Mouse (Mus musculus) stomach, postnatal 0 days (tissue): ENCODE data around the gene Rft1.

Source experiments
- CTCF ChIP-seq: IDR thresholded peaks from 2 replicates; pipeline ENCODE4 v1.5.1; 2016; ENCODE audit warnings: antibody characterized with exemption, low read depth, mild to moderate bottlenecking, moderate library complexity
- EP300 ChIP-seq: optimal IDR thresholded peaks from 2 replicates; pipeline ENCODE3; 2016; ENCODE audit warnings: antibody characterized with exemption

GRCm38 (mm10) chr14:30694786-30695185 is 40.6 kb downstream of the Rft1 start:
- TF ChIP-seq CTCF (no peak), EP300 (no peak)
